Mouse (Mus musculus) CH12.LX (cell line): ENCODE measurements around the gene Sun1.

Experiments
- CHD1 ChIP-seq: IDR thresholded peaks from 2 replicates; pipeline ENCODE4 v1.6.1; 2012; ENCODE audit warnings: low read depth, low read length, improper control_type of control experiment, inconsistent platforms
- CTCF ChIP-seq, 2 experiments: IDR thresholded peaks in 1 of 2; conservative IDR thresholded peaks in 1 of 2; 2 replicates each; pipeline ENCODE4 v1.5.1; 2011 to 2012; ENCODE audit warnings: low read depth in 2 of 2, low read length in 2 of 2, improper control_type of control experiment in 1 of 2, inconsistent platforms in 1 of 2, mild to moderate bottlenecking in 1 of 2, moderate library complexity in 1 of 2
- POLR2A ChIP-seq: IDR thresholded peaks from 2 replicates; pipeline ENCODE4 v1.6.1; 2011; ENCODE audit warnings: low read depth, mild to moderate bottlenecking, improper control_type of control experiment, low read length
- SIN3A ChIP-seq: IDR thresholded peaks from 2 replicates; pipeline ENCODE4 v1.6.1; 2012; ENCODE audit warnings: low read length, improper control_type of control experiment, inconsistent platforms
- USF1 ChIP-seq: IDR thresholded peaks from 2 replicates; pipeline ENCODE4 v1.6.1; 2014; ENCODE audit warnings: low read depth, mild to moderate bottlenecking, inconsistent platforms, low read length, improper control_type of control experiment

GRCm38 (mm10) chr5:139167548-139167947, 32.9 kb upstream of the Sun1 start:
- no peak for TF ChIP-seq POLR2A
- TF ChIP-seq CHD1, result no peak
- TF ChIP-seq USF1, result no peak
- TF ChIP-seq CTCF (conservative IDR thresholded peaks at IDR 0.05 in 1 of 2, IDR thresholded peaks at IDR 0.05 in 1 of 2; ENCODE audit: low read depth in 2 of 2, low read length in 2 of 2), result no peak
- no peak for TF ChIP-seq SIN3A
